Mouse (Mus musculus) left cerebral cortex, adult 18-20 months (tissue): ENCODE measurements around the gene Zfp983. TPM values are rescaled to one million over a fixed set of nuclear protein-coding genes. Genes with fewer than 3 reads are reported as not detected.
"Not testable (repeated sequence)": the region's sequence is repeated elsewhere in the genome, so short reads cannot be mapped to it uniquely, and the experiment has no call there.

Experiments
- DNase-seq, 2 experiments: peaks; one replicate each; pipeline ENCODE4 v3.0.0; 2021 to 2022; ENCODE audit warnings: low spot score in 2 of 2, mixed read lengths in 1 of 2
- long read RNA-seq, 2 experiments: library from polyadenylated mRNA; stranded (forward); transcript quantifications; one replicate each; pipeline ENCODE4 v2.0.0; 2021
- total RNA-seq, 2 experiments: library from RNA; stranded (reverse); gene quantifications; 2 replicates each; pipeline ENCODE4 v1.2.3; 2021

The Zfp983 gene
- total RNA-seq, result 10 to 100 TPM; 13.2 TPM
- long read RNA-seq, experiment 1, partial matches to known transcripts, result 1 of 15 reads
- long read RNA-seq, experiment 1, other reads (novel, unspliced or antisense), result 14 of 15 reads
- long read RNA-seq, experiment 2, partial matches to known transcripts, result 0 of 13 reads
- long read RNA-seq, experiment 2, other reads (novel, unspliced or antisense), result 13 of 13 reads

DNA sequence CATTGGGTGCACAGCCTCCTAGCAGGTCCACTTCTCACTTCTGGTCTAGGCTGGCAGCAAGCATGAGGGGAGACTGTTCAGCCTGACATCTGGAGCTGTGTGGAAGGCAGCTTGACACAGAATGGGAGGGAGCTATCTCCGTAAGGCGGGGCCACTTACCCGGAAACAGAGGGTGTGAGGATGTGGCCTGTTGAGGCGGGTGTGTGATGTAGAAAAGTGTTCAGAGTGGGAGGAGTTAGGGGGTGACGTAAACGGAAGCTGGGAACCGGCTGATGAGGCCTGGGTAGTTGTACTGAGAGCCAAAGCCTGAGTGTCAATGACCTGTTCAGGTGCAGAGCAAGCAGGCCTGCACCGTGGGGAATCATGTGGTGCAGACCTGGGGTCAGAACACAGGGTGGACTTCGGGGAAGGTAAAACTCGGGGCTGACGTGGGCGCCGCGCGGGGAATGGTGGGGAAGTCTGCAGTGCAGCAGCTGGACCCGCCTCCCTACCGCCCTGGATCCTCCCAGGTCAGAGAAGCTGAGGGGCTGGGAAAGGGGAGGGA lies at the start of gene Zfp983:
Gene Zfp983, plus strand, starts transcription at position 261 of the 544 bp plus-strand sequence.
- DNase-seq, result peak; percentile 64 to 67

DNA sequence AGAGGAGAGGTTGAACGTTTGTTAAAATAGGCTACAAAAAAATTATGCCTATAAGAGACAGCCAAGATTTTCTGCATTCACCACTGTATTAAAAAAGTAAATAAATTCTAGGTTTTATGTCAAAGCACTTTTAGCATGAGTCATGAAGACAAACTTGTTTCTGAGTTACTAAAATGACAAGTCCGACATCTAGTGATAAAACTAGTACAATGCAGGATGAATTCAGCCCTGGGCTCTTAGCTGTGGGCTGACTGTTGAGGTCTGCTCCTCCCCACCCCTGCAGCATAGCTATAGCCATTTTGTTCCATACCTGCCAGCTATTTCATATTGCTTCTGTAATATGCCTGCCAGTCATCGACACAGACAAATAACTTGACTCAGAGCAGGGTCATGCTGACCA lies 34.1 kb upstream of the Zfp983 start:
- DNase-seq, result no peak

DNA sequence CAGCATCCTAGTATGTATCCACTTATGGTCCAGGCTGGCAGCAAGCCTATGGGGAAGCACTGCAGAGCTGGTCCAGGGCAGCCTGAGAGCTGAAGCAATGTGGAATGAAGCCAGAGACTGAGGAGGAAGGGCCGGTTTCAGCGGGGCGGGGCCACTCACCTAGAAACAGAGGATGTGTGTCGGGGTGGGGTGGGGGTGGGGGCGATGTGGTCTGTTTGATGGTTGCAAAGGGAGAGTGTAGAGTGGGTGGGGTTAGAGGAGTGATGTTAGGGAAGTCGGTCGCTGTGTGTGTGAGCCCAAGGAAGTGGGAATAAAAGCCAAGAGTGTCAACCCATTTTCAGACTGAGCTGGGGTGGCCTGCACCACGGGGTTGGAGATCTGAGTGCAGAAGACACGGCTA lies 33.1 kb upstream of the Zfp983 start:
- no peak for DNase-seq

GRCm38 (mm10) chr17:21623647-21624046 lies 26.8 kb upstream of the Zfp983 start:
- no peak for DNase-seq

DNA sequence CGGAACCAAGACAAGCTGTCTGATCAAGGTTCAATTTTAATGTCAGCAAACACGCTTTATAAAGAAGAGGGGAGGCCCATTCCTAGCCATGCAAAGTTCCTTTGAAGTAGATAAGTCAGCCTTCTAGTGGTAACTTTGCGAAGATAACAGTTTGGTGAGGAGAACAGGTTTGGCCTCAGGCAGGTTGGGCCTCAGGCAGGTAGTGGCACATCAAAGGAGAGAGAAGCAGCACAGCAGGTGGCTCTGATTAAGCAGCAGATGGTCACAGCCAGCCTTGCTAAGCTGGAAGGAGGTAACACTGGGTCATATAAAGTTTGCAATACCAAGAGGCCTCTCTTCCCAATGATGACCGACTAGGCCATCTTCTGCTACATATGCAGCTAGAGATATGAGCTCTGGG lies 14.7 kb upstream of the Zfp983 start:
- not testable (repeated sequence) for DNase-seq

- no peak for DNase-seq
Measured at GRCm38 (mm10) chr17:21648791-21649190, 1.6 kb upstream of the Zfp983 start.

DNA sequence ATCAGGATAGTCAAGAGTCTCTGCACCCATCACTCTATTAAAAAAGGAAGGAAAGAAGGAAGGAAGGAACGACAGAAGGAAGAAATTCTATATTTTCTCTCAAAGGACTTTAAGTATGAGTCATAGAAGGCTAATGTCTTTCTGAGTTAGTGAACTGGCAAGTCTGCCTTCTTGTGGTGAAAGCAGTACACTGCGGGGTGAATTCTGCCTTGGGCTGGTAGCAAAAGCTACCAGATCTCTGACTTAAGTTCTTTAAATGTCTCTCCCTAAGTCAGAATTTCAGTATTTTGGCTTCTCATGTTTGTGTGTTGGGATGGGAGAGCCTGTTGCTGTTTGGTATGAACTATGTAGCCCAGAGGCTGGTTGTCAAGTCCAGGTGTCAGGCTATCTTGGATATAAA lies 488 bp upstream of the Zfp983 start:
- DNase-seq, result peak in 1 of 2 experiments; percentile 9

DNA sequence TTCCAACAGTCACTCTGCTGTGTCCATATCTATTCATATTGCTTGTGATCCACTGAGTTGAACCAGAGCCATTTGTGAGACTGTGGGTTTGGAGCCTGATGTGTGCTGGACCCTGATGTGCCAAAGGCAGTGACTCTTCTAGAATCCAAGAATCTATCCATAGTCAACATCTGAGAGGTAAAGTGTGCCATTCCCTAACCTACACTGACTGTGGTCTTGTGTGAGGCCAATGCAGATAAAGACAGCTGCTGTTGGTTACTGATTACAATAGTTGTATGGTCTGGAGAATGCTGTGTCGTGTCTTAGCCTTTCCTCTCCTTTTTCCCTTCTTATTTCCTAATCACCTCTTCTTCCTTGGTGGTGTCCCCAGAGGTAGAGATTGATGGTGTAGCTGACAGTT lies 28.4 kb downstream of the Zfp983 start:
- DNase-seq, result not testable (repeated sequence)

DNA sequence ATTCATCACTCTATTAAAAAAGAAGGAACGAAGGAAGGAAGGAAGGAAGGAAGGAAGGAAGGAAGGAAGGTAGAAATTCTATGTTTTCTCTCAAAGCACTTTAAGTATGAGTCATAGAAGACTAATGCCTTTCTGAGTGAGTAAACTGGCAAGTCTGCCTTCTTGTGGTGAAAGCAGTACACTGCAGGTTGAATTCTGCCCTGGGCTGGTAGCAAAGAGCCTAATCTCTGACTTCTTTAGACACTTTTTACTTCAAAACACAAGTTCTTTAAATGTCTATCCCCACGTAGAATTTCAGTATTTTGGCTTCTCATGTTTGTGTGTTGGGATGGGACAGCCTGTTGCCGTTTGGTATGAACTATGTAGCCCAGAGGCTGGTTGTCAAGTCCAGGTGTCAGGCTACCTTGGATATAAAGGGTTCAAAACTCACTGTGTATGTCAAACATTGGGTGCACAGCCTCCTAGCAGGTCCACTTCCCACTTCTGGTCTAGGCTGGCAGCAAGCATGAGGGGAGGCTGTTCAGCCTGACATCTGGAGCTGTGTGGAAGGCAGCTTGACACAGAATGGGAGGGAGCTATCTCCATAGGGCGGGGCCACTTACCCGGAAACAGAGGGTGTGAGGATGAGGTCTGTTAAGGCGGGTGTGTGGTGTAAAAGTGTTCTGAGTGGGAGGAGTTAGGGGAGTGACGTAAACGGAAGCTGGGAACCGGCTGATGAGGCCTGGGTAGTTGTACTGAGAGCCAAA lies 29.0 kb downstream of the Zfp983 start:
- peak; percentile 72 to 75 for DNase-seq

DNA sequence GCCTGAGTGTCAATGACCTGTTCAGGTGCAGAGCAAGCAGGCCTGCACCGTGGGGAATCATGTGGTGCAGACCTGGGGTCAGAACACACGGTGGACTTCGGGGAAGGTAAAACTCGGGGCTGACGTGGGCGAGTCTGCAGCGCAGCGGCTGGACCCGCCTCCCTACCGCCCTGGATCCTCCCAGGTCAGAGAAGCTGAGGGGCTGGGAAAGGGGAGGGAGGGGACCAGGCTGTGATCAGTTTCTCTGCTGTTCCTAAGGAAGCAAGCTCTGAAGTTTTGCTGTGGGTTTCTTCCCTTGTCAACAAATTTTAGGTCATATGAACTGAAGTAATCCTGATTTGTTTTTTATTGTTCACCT lies 29.6 kb downstream of the Zfp983 start:
- DNase-seq, result not testable (repeated sequence)

- no peak for DNase-seq
Measured at GRCm38 (mm10) chr17:21691560-21691959, 41.1 kb downstream of the Zfp983 start, which contains the start of gene Gm10226. Gene Gm10226 (plus strand): TSS chr17:21691860.

DNA sequence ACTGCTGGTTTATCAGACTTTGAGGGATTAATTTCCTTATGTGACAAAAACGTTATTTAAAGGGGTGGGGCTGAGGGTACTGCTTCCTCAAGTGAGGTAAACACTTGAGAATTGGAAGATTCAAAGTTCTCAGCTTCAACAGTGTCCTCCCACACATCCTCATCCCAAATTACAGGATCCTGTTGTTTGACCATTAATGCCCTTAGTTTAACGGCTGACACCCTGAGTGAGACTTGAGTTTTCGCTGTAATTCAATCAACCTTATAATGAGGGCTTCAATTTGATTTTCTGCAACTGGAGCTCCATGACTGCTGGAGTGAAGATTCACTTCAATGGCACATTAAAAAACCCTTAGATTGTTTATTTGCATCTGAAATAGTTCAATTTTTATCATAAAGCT lies 42.9 kb downstream of the Zfp983 start:
- no peak for DNase-seq

GRCm38 (mm10) chr17:21696073-21696472 lies 45.6 kb downstream of the Zfp983 start:
- no peak for DNase-seq

- DNase-seq, result no peak
Measured at GRCm38 (mm10) chr17:21702281-21703240, 52.1 kb downstream of the Zfp983 start.

GRCm38 (mm10) chr17:21703414-21703813 lies 53.0 kb downstream of the Zfp983 start:
- DNase-seq, result no peak

DNA sequence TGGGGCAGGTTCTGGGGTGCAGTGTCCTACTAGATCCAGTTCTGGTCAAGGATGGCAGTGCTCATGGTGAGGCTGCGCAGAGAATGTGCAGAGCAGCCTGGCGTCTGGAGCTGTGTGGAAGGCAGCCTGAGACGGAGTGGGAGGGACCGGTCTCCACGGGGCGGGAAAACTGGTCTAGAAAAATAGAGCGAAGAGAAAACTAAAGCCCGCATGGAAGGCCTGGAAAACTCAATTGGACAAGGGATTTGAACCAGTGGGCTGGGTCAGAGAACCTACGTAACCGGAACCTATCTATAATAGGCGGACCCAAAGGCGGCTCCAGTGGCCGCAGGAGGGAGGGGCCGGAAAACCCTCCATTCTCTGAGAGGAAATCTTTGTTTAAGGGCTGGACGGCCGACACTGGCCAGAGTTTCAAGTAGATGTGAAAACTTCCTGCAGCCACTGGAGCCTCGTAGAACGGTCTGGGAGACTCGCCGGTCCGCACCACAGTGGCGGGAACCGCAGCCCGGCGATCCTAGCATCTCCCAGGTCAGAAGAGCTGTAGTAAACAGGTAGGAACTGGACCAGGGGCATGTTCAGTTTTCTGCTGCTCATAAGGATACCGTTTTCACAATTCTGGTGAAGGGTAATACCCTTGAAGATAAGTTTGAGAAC lies 57.0 kb downstream of the Zfp983 start, which contains the start of gene Zfp760:
Gene Zfp760, plus strand, starts transcription at position 399 of the 654 bp plus-strand sequence.
- peak; percentile 74 for DNase-seq

GRCm38 (mm10) chr17:21708401-21708800 lies 58.0 kb downstream of the Zfp983 start:
- DNase-seq, result no peak
